Mouse (Mus musculus) heart, adult 2 months (tissue): ENCODE results near the gene Cyp2d26.

Source experiments
- CTCF ChIP-seq: fragments of 200-600 bp; IDR thresholded peaks from 2 replicates; pipeline ENCODE4 v1.8.1; 2022; ENCODE audit warnings: antibody characterized with exemption, mild to moderate bottlenecking, moderate library complexity
- EP300 ChIP-seq: fragments of 200-500 bp; IDR thresholded peaks from 2 replicates; pipeline ENCODE4 v1.6.1; 2011; ENCODE audit warnings: low read depth, low read length, control low read depth; ENCODE audit not compliant: insufficient read depth
- POLR2A ChIP-seq: fragments of 200-500 bp; IDR thresholded peaks from 2 replicates; pipeline ENCODE4 v1.6.1; 2011; ENCODE audit warnings: mild to moderate bottlenecking, low read depth, low read length, control low read depth; ENCODE audit not compliant: insufficient read depth

GRCm38 (mm10) chr15:82793868-82794267, 226 bp downstream of the Cyp2d26 start:
- TF ChIP-seq CTCF (no peak), EP300 (no peak), POLR2A (no peak)
